Mouse (Mus musculus) embryonic fibroblast, embryonic 13.5 days (primary cell): ENCODE measurements at regions not wholly inside any gene's neighbourhood (a gene's known extent, or its start where the extent isn't known, plus 50 kb on each side); places are given as distances from the start of the nearest gene placed in this dataset.

Source experiments
- CTCF ChIP-seq: IDR thresholded peaks from 2 replicates; pipeline ENCODE4 v1.5.1; 2011; ENCODE audit warnings: mild to moderate bottlenecking, control low read depth, low read length, moderate library complexity, borderline replicate concordance; ENCODE audit not compliant: insufficient read depth
- POLR2A ChIP-seq: IDR thresholded peaks from 2 replicates; pipeline ENCODE4 v1.6.1; 2011; ENCODE audit warnings: low read depth, mild to moderate bottlenecking, control low read depth, low read length, moderate library complexity

DNA sequence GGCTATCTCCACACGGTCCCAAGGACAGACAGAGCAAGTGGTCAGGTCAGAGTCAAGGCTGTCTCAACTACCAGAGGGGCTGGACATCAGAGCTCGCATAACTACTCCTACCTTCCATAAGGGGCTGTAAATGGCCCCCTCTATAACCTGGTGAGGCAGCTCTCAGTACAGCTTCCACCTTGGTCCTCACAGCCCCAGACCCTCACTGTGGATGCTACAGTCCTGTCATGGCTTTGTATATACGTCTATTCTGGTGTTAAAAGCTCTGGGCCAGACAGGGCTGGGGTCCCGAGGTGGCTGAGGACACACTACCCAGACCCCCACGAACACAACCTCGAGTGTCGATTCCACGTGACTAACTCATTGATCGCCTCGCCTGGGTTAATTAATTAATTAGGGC, 94.0 kb upstream of the Nkx1-1 start:
- TF ChIP-seq POLR2A = no peak
- TF ChIP-seq CTCF = no peak
